Mouse (Mus musculus) G1E-ER4 (cell line): ENCODE results near the gene Supt7l. TPM values are rescaled to one million over a fixed set of nuclear protein-coding genes. Genes with fewer than 3 reads are reported as not detected.
"Not testable (repeated sequence)": the region's sequence is repeated elsewhere in the genome, so short reads cannot be mapped to it uniquely, and the experiment has no call there.

Experiments used
- GATA1 ChIP-seq: IDR thresholded peaks from one replicate; pipeline ENCODE4 v1.8.0; 2012; ENCODE audit warnings: low read length, inconsistent platforms
- polyA plus RNA-seq: library from polyadenylated mRNA; stranded (reverse); fragments of >175 nt; gene quantifications from 2 replicates; pipeline ENCODE4 v1.2.3, GENCODE M21; 2012

Supt7l gene
- 4.6 and 14.5 TPM in 2 replicates for polyA plus RNA-seq

DNA sequence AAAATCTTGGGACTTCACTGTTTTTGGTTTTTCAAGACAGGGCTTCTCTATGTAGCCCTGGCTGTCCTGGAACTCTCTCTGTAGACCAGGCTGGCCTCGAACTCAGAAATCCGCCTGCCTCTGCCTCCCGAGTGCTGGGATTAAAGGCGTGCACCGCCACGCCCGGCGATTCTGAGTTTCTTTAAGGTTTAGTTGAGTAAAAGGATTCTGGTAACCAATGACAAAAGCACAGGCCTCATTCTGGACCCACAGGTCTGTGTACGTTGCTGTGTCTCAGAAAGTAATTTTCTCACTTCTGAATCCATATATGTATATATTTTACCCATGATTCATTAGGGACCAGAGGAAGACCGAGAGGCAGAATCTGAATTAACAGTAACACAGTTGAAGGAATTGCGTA lies at the start of gene Supt7l:
Gene Supt7l, minus strand, starts transcription at position 101 of the 400 bp plus-strand sequence.
- not testable (repeated sequence) for TF ChIP-seq GATA1

DNA sequence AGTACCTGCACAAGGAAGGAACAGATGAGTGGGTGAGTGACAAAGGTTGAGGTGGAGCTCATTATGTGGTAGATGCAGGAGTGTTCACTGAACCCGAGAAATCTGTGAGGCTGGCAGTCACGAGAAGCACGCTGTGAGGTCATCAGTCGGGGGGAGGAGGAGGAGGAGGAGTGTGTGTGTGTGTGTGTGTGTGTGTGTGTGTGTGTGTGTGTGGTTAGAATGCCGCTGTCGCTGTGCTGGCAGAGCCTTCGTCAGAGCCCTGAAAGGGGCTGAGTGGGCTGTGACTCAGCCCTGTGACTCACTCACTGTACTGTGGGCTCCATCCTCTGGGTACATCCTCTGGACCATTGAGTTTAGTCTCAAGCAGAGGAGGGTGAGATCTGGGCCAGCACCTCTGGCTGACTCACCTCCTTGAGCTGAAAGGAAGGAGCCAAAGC lies 49.0 kb upstream of the Supt7l start:
- no peak for TF ChIP-seq GATA1

DNA sequence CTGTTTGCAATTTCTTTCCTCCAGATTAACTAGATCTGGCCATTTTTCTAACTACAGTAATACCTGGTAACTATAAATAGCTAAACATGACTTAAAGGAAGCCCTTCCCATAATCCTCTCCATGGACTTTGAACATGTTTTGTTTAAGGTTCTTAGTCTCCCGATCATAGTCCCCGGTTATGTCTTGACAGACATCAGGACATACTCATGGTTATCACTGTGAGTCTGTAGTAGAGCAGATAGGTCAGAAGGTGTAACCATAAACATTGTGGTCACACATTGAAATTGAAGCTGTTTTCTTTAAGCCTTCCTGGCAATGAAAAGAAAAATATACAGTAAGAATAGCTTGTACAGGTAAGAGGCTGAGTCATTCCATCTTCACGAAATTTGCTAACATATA lies 46.1 kb upstream of the Supt7l start:
- TF ChIP-seq GATA1, result no peak

DNA sequence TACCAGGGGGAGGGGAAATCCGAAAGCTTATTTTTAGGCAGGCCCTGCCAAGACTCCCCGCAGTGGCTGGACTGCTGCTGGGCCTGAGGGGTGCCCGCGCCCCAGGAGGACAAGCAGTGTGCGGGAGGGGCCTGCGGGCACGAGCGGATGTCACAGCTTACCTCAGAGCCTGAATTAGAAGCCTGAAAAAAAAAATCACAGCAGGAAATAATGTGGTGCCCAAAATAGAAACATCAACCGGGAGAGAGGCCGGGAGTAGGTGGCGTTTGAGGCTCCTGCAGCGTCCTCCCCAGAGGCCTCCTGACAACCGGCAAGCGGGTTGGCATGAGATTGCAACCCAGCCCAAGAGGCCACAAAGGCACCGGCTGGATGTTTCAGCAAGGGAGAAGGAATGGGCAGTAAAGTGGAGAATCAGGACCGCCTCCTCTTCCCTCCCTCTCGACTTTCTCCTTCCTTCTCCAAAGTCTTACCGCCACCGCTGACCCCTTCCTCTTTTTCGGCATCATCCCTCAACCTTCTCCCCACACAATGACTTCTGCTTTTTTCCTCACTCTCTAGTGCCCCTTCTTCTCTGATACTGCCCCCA lies 43.5 kb upstream of the Supt7l start:
- TF ChIP-seq GATA1, result no peak

DNA sequence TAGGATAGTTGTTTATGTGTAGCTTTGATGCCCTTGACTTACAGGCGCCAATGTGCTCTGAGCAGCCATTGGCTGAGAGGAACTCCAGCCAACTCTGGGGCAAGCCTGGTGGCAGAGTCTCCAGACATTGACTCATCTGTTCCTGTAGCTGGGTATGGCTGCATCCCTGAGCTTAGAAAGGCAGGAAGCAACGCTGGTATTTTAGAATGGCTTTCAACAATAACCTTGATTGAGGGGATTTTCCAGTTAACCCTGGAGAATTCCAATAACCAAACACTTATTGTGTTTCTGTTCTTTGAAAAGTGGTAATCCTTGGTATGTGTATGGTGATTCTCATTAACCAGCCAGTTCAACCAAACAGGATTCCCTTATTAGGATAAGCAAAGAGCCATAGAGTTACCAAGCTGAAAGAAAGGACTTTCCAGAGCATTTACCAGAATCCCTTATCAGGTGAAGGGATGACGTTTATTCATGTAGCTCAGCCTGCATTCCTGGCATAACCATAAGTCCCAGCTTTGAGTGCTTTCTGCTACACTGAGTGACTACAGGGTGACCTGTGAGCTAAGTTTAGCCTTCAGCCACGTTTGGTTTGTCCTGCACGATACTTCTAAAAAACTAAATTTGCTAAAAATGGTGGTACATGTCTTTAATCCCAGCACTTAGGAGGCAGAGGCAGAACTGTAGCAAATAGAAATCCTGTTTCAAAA lies 40.5 kb upstream of the Supt7l start:
- TF ChIP-seq GATA1, result no peak

DNA sequence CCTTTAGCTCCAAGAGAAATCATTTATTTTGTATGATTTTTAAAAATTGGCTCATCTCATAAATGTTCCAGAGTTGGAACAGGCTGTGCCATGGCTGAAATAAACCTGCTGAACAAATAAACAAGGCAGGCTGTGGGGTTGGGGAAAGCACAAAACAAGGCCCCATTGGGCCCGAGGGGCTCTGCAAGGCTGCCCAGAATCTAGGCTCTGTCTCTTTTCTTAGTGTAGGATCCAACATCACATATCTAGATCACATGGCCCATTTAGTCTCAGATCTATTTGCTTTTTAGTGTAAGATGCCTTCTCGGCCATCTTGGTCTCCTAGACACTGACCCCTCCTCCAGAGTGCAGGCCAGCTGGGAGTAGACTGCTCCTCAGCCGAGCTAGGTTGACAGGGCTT lies 38.9 kb upstream of the Supt7l start:
- no peak for TF ChIP-seq GATA1

DNA sequence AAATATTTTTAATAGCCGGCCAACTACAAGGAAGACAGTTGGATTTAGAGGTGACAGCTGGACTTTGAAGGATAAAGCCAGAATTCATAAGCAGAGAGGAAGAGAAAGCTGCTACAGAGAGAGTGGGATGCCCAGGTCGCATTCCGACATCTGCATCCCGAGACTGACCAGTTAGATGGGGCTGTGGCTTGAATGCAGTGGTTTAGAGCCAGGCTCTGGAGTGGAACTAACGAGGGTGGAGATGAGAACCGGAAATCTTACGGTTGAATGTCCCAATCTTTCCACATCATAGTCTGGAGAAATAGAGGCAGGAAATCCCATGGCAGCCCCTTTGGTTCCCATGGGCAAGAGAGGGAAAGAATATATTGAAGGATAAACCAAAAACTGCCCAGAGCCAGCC lies 38.4 kb upstream of the Supt7l start:
- no peak for TF ChIP-seq GATA1

DNA sequence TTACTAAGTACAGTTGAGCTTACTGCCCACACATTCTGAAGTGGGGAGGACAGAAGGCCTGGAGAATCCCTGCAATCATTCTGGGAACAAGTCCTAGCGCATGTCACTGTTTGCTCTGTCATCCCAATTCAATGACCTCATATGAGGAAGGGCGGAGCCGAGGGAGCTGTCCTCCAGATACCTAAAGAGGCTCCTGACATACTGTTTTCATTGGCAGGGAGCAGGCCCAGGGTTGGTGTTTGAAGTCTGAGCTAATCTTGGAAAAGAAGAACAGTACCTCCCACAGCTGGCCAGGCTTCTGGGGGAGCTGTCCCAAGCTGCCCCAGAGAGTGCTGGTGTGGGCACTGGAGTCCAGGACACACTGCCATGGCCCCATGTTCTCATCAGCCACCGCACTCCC lies 37.4 kb upstream of the Supt7l start:
- TF ChIP-seq GATA1, result no peak

DNA sequence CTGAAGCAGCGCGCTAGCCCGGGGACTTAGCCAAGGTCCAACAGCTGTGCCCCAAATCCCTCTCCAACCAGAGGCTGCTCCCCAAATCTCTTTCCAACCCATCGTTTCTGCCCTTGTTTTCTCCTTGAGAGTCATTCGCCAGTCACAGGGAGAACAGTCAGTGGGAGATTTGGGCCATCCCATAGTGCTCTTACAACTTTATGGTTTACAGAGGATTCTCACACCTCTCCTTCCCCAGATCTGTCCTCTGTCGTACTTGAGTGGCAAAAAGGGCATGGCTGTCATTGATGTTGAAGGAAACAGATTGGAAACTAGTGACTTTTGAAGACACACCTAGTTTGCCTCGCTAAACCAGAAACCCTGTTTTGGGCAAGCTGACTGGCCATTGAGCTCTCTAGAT lies 36.3 kb upstream of the Supt7l start:
- TF ChIP-seq GATA1, result no peak

DNA sequence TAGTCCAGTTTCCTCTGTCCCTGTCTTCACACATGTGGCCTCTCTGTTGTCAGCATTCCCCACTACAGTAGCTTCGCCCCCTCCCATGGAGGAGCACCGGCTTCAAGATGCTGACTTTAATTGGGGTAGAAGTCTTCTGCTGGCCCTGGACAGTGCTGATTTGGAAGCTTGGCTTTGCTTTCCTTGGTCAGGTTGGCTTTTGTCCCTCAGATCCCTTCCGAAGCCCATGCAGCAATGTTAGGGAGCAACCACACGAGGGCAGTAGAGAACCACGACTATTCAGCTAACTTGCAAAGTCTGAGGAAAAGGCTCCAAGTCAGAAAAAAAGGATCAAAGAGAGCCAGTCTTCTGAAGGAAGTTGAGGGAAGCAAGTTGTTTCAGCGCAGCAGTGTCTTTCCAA lies 35.9 kb upstream of the Supt7l start:
- no peak for TF ChIP-seq GATA1

DNA sequence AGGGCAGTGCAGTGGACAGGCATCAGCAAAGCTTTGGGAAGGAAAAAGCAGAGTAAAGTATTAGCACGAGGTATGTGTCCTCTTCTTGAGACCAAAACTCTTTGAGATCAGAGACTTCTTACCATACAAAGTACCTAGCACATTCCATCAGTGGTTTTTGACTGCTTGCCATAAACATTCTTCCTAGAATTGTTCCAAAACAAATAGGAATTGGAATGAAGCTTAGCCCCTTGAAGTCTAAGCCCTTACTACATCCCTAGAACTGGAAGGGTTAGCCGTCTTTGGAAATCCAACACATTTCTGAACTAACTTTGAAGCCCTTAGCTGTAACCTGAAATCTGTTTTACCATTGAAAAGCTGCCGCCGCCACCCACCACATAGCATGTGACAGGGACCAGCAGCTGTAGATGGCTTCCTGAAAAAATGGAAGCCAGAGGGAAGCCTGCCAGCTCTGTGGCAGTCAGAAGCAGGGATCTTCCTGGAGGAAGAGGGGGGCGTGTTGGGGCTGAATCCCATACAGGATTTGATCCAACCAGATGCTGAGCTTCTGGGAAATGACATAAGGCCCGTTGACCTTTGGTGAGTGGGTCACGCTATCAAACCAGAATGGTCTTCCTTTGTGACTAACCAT lies 34.5 kb upstream of the Supt7l start:
- no peak for TF ChIP-seq GATA1

DNA sequence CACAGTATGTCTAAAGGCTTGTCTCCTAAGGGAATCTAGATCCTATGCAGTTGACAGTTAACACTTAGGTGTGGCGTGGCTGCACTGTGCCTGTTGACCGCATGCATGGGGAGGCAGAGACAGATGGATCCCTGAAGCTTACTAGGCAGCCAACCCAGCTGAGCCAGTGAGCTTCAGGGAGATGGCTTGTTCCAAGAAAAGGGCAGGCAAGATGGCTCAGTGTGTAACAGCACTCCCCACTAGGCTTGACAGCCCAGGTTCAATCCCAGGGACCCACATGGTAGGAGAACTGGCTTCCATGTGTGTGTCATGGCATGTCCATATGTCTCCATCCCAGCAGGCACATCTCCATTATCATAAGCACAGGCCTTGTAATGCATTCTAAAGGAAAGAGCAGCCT lies 32.7 kb upstream of the Supt7l start:
- no peak for TF ChIP-seq GATA1

DNA sequence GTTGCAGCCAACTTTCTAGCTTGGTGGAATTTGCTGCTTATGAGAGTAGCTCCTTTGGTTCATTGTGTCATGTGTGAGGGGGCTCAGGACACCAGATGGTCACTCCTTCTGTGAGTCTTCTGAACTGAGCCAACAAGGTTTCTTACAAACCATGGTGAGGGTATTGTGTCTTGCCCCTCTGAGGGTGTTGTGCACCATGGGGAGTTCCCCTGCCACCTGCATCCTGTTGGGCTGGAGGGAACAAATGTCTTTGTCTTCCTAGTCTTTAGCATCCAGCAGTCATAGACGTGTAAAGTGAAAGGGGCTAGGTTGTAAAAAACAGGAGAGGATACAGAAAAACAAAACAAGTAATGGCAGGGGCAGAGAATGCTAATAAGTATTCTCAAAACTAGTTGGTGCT lies 31.8 kb upstream of the Supt7l start:
- TF ChIP-seq GATA1, result no peak

DNA sequence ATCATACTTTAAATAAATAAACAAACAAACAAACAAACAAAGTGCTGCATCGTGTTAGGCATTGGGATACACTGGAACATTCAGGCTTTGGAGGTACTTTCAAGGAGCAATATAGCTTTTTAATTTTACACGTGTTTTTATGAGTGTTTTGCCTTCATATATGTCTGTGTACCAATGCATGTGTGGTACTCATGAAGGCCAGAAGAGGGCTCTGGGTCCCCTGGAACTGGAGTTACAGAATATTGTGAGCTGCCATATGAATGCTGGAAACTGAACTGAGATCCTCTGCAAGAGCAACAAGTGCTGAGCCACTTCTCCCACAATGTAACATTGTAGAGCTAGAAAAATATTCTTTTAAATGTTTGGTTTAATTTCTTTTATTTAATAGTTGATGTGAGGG lies 7.6 kb upstream of the Supt7l start:
- no peak for TF ChIP-seq GATA1

DNA sequence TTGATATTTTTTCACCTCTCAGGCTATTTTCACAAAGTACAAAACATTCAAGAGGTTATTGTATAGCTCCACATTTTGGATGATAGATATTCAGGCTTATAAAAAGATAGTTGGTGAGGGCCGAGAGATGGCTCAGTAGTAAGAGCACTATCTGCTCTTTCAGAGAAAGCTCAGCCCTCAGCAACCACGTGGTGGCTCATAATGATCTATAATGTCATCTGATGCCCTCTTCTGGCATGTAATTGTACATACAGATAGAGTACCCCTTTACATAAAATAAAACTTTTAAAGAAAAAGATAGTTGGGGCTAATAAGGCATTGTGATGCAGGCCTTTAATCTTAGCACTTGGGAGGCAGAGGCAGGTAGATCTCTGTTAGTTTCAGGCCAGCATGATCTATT lies 953 bp upstream of the Supt7l start:
- no peak for TF ChIP-seq GATA1

DNA sequence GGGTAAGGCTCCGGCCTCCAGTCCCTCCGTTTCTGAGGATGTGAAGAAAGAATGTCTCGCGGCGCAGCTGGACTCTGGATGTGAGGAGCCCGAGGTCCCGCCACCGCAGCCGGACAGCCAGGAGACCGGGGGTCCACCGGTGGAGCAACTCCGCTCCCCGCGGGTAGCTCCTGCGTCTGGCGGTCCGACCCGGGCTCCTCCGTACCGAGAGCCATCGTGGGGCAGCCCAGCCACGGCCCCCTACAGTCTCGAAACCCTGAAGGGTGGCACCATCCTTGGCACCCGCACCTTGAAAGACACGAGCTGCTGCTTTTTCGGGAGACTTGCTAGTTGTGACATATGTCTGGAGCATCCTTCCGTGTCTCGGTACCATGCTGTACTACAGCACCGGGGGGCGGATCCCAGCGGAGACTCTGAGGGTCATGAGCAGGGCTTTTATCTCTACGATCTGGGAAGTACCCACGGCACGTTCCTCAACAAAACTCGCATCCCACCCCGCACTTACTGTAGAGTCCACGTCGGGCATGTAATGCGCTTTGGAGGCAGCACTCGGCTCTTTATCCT lies 408 bp downstream of the Supt7l start:
- TF ChIP-seq GATA1, result no peak
